Mouse (Mus musculus): Measurements from ENCODE around the gene AW549877.

The AW549877 gene

DNA sequence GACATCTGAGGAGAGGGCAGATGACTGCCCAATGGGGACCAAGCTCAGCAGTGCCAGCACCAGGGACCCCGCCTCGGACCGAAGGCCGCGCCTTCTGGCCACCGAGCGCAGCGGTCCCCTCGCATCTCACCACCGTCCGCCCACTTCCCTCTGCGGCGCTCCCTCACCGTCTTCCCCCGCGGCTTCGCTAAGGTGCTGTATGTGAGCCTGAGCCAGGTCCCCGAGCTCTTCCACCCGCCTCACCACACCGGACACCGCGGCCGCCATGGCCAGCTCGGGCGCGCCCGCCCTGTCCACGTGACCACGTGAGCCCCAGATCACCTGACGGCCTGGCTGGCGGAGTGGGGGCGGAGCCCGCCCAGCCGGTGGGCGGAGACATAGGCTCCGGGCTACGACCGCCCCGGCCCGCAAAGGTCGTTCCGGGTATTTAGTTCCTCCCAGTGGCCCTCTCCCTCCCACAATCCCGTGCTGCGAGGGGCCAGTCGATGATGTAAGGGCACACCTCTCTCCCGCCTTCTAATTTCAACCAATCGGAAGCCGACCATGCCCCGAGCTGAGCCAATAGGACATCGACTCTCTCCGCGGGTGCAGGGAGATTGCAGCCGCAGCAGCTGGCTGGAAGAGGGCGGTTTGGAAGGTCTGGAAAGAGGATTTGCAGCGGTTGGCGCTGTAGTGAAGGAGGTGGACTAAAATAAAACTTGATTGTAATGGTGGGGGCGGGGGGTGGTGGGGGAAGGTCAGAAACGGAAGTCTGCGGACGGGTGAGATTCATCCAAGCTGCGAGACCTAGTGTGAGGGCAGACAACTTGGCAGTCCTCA is at the start of gene AW549877:
Gene AW549877 (minus strand): TSS at position 297 of the 819 bp plus-strand sequence.
- DNase-seq: peak; percentile 97

DNA sequence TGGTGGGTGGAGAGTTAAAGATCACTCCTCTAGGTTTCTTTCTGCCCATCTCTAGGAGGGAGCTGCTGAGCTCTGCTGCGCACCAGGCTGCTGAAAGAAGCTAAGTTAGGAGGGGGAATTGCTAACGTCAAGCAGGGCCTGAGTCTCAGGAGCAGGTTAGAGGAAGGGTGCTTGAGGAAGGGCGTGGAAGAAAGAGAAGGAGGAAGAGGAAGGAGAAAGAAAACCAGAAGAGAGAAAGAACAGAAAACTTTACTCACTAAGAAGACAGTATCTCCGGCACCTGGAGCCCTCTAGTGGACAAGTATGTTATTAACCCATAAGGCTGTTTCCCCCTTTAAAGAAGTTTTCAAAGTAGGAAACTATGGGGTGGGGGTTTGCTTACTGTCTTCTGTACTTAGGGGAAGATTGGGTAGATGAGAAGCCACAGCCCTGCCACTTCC is 47.5 kb upstream of the AW549877 start:
- DNase-seq: peak; percentile 40

GRCm38 (mm10) chr15:4042423-4042822 is 46.9 kb upstream of the AW549877 start:
- DNase-seq: no peak

DNA sequence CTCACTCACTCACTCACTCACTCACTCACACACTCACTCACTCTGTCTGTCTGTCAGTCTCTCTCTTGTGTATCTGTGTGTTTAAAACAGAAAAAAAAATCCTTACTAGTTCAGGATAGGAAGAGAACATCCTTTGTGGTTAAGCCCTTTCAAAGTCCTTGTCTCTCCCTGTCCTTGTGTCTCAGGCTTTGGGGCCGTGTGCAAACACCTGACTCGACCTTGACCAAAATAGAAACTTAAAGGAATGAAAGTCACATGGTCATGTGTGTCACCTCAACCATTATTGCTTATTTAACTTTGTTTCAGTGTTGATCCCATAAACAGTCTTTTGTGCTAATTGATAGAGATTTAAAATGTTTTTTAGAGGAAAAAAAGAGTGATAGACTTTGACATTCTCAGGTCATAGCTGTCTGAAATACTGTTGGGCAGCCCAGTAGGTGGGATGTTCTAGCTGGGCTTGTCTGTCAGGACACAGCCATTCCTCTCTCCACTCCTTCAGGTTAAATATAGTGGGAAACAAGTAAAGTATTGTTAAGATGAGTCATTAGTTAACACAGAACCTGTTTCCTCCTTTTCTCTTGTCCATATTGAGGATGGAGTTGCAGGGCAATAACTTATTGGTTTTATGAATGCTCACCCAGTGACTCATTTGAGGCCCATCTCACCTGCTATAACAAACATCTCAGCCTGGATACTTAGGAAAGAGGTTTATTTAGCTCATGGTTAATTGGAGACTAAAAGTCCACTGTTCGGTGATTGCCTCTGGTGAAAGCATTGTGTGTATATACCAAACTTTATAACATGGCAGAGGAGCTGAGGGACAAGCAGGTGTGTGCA is 37.8 kb upstream of the AW549877 start:
- DNase-seq: no peak

DNA sequence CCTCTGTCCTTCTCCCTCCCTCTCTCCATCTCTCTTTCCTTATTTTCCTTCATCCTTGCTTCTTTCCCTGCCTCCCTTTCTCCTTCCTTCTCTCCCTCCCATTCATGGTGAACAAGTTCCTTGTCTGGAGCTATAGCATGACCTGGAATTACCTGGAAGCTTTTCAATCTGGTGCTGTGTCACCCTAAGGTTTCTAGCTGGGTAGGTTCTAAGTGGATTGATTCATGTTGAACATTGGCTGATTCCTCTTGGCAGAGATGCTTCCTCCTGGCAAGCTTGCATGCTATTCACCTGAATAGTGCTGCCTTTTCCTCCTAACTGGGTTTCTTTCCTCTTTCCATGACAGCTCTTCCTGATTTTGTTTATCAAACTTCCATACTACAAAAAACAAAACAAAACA is 33.4 kb upstream of the AW549877 start:
- DNase-seq: no peak

- DNase-seq: no peak
Measured at GRCm38 (mm10) chr15:4028411-4028700, 32.8 kb upstream of the AW549877 start.

DNA sequence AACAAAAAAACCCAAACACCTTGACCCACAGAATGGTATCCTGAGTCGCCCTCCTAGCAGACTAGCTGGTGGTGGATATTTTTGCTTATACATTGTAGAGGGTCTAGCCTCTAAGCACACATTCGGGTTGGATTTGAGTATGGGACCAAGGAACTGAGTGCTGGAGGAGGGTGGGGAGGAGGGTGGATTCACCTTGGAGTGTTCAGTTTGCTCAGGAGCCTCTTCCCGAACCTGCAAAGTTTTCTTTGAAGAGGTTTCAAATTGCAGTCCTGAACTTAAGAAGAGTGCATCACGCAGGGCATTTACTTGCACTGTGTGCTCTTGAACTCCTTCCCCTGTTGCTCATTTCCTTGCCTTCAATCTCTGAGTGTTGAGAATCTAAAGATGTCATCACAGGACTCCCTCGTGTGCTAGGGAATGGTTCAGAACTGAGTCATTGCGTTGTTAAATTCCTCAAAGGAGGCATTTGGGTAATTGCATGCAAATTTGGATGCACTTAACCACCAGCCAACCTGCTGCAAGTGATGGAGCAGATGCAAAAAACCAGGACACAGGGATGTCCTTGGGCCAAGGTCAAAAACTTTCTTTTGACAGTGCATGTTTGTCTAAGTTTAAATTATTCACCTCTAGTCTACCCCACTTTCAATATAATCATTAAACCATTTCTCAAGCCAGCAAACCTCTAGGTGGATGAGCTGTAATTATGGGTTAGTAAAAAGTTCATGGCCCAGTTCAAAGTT is 32.3 kb upstream of the AW549877 start:
- DNase-seq: no peak

GRCm38 (mm10) chr15:4026831-4027584 is 31.5 kb upstream of the AW549877 start:
- DNase-seq: peak; percentile 73

DNA sequence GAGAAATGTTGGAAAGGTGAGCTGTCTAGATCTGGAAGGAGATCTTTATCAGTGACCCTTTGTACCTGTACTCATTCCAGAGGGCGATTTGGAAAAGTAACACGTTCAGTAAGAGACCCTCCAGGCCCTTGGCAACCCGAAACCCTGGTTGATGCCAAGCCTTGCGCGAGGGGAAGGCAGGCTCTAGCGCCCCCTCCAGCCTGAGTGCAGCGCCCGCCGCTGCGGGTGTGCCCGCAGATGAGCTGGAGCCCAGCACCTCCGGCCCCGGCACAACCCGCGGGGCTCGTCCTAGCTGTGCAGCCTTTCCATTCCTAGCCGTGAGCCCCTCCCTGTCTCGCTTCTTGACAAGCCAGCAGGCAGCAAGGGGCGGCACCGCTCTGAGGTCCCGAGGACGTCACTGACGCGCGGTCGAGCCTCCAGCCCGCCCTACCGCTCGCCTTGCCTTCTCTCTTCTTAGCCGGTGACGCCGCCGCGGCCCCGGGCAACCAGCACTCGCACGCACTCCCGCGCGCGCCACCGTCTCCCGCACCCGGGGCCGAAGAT is 30.8 kb upstream of the AW549877 start, which contains the start of gene Oxct1:
Gene Oxct1 (plus strand): TSS at position 153 of the 543 bp plus-strand sequence.
- DNase-seq: peak; percentile 87

DNA sequence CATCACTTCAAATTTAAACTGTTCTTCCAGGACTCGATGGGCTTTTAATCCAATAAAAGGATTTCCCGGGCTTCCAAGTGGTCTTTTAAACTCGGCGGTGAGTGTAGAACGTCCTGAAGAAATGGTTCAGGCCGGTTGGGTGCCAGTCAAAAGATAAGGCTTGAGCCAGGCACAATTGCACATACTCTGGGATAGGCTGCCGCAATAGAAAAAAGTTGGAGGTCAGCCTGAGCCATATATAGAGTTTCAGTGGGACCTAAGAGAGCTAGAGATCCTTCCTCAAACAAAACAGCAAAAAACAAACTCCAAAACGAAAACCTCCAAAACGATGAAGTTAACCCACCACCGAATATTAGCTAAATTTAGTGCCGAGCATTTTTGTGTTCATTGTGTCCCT is 30.0 kb upstream of the AW549877 start:
- DNase-seq: no peak

GRCm38 (mm10) chr15:4024726-4025507 is 29.4 kb upstream of the AW549877 start:
- no peak for DNase-seq

DNA sequence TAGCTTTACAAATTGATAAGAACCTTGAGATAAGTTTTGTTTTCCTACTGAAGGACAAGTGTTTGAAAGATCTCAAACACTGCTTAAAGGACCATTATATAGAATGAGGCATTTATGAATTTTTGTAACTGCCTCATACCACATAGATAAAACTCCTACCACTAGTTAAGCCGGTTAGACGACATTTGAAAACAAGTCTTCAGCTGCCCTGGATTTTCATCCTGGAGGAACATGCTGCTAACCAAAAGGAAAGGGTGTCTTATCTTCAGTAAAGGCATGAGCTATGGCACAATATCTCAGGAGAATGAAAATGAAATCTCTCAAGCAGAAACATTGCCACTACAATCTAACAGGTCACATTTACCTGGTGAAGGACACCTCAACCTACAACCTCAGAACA is 28.2 kb upstream of the AW549877 start:
- DNase-seq: no peak

DNA sequence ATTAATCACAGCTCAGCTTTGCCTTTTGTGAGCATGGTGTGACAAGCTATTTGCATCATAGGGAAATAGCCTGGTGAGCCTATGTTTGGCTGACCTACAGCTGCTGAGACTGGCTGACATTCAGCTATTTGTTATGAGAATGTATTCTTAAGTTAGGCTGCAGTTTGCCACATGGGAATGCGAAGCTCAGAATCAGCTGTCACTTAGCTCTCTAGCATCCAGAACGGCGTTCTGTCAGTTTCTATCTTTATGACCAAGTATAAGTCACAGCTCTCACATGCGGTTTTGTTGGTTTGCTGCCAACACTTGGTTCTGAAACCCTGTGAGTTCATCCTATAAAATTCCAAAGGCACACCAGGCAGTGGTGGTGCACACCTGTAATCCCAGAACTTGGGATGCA is 25.2 kb upstream of the AW549877 start:
- no peak for DNase-seq

DNA sequence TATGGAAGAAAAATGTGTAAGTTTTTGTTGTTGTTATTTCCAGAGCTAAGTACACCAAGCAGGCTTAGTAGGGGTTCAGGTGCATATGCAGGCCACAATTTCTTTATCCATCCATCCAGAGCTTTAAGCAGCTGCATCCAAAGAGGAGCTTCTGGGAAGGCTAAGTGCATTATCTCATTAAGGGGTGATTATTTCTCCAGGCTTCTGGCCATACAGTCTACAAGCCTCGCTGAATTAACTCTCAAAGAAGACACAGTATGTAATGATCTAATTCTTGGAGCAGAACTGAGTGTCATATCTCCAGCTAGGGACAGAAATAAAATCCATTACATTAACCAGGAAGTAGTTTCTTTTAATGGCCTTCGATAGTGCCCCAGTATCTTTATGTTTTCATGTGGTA is 18.3 kb upstream of the AW549877 start:
- DNase-seq: no peak

GRCm38 (mm10) chr15:4000536-4000935 is 5.0 kb upstream of the AW549877 start:
- DNase-seq: no peak

DNA sequence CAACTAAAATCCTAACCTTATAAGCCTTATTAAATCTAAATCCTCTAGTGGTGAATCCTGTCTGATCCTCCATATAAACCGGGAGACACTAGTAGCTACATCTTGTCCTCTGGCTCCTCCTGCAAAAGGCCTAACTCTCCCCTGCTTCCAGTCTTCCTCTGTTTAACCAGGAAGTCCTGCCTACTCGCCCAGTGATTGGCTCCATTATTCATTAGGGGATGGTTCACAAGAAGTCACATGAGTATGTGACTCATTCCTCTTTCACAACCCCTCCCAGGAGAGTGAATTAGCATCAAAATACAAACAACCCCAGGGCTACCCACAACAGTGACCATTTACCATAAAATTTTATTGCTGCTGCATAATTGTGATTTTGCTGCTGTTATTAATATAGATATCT is 3.6 kb upstream of the AW549877 start:
- DNase-seq: no peak

GRCm38 (mm10) chr15:3996267-3997010 is 895 bp upstream of the AW549877 start:
- DNase-seq: no peak

DNA sequence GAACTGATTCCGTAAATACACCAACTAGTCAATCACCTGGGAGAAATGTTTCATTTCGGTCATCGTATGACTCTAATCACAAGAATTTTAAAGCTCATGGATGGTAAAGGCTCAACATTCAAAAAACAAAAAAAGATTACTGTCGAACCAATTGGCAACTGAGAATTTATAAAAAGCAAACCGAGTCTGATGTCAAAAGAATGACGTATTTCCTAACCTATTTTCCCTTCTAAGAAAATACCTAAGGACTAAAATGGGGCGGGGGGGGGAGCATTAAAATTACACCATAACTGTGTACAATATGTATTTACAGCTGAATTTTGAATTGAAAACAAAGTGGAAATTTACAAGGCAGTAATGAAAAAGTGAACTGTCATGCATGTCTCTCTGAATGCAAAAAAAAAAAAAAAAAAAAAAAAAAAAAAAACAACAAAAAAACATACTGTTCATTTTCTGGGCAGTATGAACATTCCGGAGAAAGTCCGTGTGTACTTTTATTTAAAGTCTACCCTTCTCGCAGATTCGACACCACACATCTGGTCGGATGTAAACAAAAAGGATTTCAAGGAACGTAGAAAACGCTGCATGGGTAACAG is 594 bp downstream of the AW549877 start:
- DNase-seq: no peak

DNA sequence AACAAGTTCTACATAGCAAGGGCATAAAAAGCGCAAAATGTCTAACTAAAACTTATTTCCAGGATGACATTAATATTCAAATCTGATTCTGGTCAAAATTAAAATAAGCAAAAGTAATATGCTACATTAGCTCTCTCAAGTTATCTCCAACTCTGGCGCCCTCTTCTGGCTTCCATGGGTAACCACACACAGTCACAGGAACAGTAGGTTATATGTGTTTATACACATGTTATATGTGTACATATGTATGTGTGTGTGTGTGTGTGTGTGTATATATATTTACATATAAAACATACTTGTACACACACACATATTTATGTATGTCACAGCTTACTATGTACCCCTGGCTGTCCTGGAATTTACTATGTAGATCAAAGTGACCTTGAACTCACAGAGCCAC is 7.6 kb downstream of the AW549877 start:
- DNase-seq: peak; percentile 70

DNA sequence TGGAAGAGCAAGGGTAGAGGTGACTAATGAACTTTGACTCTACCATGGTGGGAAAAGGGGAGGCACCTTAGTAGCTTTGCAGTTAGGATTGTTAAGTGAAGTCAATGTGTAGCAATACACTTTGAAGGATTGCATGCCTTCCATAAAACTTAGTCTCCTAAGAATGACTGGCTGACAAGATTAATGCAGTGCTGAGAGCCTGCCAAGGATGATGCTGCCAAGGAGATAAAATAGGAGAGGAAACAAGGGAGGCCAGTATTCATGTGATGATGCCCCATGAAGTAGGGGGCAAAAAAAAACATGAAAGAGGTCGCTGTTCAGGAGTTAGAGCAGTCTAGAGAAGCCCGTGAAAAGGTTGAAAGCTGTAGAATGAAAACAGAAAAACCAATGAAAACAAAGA is 10.7 kb downstream of the AW549877 start:
- DNase-seq: no peak

Measured in thymus, postnatal 4 days (tissue).